Mouse (Mus musculus) cortical plate, adult 2 months (tissue): ENCODE measurements around the gene Myocos.

Source experiments
- CTCF ChIP-seq: fragments of 200-500 bp; IDR thresholded peaks from 2 replicates; pipeline ENCODE4 v1.5.1; 2011; ENCODE audit warnings: mild to moderate bottlenecking, control low read depth, low read length; ENCODE audit not compliant: insufficient read depth; ENCODE audit errors: extremely low read depth
- POLR2A ChIP-seq: fragments of 200-500 bp; IDR thresholded peaks from 2 replicates; pipeline ENCODE4 v1.6.1; 2011; ENCODE audit warnings: mild to moderate bottlenecking, low read length, control low read depth; ENCODE audit not compliant: insufficient read depth; ENCODE audit errors: extremely low read depth

GRCm38 (mm10) chr1:162609633-162610250 is 48.3 kb downstream of the Myocos start:
- TF ChIP-seq CTCF: no peak
- TF ChIP-seq POLR2A: no peak
